Mouse (Mus musculus) liver, postnatal 0 days (tissue): ENCODE measurements around the gene 4930470P17Rik.

Experiments used
- CTCF ChIP-seq: sonication (generic); IDR thresholded peaks from 2 replicates; pipeline ENCODE4 v1.5.1; 2016; ENCODE audit warnings: antibody characterized with exemption, low read depth
- EP300 ChIP-seq: IDR thresholded peaks from 2 replicates; pipeline ENCODE4 v1.6.1; 2016; ENCODE audit warnings: antibody characterized with exemption, low read depth, mild to moderate bottlenecking

DNA sequence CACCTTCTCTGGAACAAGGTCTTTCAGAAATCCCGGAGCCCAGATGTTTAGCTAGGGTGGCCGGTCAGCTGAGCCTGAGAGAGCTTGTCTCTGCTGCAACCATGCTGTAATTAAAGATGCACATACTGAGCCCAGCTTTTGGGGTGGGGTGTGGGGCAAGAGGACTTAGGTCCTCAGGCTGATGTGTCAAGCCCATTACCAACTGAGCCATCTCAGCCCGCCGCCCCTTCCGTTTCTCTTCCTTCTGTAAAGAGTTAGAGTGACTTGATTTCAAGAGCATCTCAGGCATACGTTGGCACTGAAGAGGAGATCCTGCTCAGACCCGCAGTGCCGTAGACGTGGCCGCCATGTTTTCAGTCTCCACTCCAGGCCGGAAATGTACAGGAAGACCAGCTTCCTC, 38.5 kb upstream of the 4930470P17Rik start:
- TF ChIP-seq CTCF: no peak
- TF ChIP-seq EP300: no peak
